Mouse (Mus musculus) hematopoietic stem cell, adult 5-6 weeks (primary cell): ENCODE data around the gene 4930562C15Rik. TPM values are rescaled to one million over a fixed set of nuclear protein-coding genes. Genes with fewer than 3 reads are reported as not detected.

Source experiments
- ATAC-seq, 2 experiments: fragments of 125-278 bp in 1 of 2; replicated peaks in 1 of 2; 2 replicates each; pipeline ENCODE4 v1.8.0; 2016 to 2017; ENCODE audit warnings: inconsistent platforms in 2 of 2, mild to moderate bottlenecking in 2 of 2, moderate number of reproducible peaks in 2 of 2, low read depth in 1 of 2, moderate TSS enrichment in 1 of 2; ENCODE audit not compliant: low FRiP score in 2 of 2, poor library complexity in 2 of 2, severe bottlenecking in 2 of 2, insufficient read depth in 1 of 2, low TSS enrichment in 1 of 2
- total RNA-seq: library from RNA; stranded (forward); fragments of 172-1452, 232-1000 nt; gene quantifications from 2 replicates; pipeline ENCODE4 v1.2.3, GENCODE M21; 2017

Gene 4930562C15Rik
- total RNA-seq, 1 experiment from 2014 or later, result 3.4 TPM

DNA sequence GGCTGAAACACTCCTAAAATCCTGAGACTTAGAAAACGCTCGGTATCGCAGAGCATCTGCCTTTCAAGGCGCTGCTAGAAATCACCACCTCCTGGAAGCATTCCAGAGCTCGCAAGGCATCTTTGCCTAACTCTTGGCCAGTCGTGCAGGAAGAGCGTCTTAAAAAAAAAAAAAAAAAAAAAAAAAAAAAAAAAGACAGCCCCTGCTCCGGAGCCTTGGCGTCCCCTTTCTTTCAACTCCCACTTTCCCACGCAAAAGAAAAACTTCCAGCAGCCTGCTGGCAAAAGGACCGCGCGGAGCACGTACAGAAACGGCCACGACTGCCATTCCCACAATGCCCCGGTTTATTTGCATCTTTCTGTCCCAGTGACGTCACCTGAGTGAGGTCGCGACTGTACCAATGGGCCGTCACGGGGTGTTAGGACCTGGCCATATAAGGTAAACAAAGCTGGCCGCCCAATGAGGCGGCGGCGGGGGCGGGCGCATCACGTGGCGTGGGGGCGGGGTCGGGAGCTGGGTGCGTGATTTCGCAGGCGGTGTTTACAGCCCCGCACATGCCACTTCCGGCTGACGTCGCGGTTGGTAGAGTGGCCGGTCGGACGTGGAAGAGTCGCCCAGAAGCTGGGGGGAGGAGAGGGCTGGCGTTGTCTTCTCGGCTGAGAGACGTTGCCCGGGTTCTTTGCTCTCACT, 45.1 kb downstream of the 4930562C15Rik start, which contains the start of gene Ubald1:
Gene Ubald1, minus strand, starts transcription at position 180 of the 690 bp plus-strand sequence.
- peak; percentile 61 to 68 for ATAC-seq

DNA sequence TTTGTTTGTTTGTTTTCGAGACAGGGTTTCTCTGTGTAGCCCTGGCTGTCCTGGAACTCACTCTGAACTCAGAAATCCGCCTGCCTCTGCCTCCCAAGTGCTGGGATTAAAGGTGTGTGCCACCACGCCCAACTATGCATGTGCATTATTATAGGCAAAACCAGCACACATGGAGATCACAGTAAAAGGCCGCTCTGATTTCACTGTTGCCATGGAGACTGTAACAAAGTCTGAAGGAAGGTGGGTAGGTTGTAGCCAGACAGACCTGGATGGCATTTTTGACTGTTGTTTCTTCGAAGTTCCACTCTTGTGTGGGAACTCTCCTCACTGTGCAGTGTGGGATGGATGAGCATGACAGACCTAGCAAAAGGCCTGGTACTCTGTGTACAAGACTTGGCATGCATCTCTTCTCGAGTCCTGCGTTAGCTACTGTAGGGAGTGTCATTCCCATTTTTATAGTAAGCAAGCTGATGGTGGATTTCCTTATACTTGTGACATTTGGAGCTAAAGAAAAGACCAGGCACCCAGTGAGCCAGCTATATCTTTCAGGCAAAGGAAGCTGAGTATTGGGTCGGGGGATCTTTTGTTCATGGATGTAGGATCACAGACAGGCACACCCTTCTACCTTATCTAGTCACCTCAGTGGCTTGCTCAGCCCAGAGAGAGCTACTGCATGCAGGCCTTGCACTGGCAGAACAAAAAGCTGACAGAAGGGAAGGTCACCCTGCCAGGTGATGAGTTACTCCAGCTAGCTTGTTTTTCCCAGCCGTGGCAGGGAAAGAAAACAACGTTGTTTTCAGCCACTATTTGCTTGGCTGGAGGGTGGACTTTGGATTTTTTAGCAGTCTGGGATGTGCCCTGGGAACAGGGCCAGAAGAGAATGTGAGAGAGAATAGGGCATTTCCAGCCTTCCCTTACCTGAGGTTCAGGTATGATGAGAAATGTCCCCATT, 46.5 kb downstream of the 4930562C15Rik start:
- no peak for ATAC-seq

DNA sequence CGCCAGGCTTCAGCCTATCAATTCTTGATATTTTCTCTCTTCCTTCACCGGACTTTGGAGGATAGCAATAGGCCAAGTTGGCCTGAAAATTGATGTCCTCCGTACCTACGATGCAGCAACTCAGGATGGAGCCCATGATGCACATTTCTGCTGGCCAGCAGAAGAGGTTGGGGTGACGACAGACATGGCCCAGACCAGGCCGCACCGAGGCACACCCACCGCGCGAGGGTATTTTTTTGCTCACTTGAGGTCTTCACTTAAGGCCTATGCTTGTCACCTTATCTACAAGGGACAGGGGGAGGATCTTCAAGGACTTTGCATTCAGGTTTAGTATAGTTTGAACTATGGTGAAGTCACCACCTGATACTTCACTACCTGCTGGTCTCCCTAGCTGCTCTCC, 49.7 kb downstream of the 4930562C15Rik start:
- ATAC-seq, result no peak

DNA sequence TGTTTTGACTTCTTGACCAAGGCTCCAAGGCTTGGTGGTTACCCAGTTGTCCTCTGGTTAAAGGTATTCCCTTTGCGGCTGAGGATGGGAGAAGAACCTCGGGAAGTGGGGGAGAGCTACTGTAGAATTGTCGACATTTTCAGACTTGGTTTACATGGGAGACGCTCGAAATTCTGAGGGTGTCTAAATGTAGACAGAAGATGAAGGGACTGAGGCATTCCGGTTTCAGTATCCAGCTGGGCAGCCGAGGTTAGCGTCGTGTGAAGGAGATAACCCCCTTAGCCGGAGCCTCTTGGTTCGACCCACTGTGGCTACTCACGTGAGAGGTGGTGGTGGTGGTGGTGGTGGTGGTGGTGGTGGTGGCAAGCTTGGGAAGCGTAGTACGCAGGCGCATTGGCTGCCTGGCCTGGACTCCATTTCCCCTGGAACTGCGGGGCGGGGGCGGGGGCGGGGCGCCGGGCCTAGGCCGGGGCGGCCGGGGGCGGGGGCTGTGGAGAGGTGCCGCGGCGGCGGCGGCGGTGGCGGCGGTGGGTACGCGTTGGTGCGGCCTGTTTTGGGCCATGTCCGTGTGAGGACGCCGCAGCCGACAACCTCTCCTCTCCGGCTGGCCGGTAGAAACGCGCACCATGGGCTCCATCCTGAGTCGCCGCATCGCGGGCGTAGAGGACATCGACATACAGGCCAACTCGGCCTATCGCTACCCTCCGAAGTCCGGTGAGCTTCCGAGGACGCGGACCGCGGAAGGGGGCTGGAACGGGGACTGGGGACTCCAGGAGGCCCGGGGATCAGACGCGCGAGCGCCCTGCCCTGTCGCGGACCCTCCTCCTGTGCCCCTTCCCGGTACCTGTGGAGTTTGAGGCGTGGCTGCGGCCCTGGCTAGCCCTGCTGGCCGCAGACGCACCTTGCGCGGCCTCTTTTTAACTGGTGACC, 50.8 kb downstream of the 4930562C15Rik start, which contains the start of gene Mgrn1:
Gene Mgrn1, plus strand, starts transcription at position 490 of the 930 bp plus-strand sequence.
- peak; percentile 61 to 73 for ATAC-seq

DNA sequence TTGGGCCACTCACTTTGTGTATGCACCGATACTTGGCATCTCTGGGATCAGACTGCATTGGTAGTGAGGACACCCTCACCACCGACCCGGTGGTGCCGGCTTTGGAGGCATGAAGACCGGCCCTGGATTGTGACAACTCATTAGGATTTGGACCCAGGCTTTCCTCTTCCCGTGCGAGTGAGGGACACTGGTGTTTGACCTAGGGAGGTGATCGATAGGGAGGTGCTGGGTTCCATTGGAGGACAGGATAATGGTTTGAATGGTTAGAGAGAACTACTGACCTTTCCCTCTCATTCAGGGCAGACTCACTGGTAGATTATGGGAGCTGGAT, 51.4 kb downstream of the 4930562C15Rik start:
- peak in 1 of 2 experiments; percentile 37; a peak in 2 of 4 replicates for ATAC-seq

DNA sequence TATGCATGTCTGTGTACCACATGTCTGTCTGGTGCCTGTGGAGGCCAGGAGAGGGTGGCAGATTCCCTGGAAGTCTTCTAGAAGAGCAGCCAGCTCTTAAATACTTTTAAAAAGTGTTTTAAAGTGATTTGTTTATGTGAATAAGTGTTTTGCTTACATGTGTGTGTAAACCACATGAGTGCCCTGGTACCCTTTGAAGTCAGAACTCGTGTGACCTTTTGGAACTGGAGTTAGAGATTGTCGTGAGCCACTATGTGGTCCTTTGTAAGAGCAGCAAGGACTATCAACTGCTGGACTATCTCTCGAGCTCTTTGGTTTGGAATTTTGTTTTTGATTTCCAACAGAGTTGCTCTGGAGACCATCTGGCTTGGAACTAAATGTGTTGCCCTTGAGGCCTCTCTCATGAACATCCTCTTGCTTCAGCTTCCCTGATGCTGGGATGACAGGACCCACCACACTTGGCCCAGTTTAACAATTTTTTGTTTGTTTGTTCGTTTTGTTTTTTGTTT, 55.0 kb downstream of the 4930562C15Rik start:
- ATAC-seq, result no peak

DNA sequence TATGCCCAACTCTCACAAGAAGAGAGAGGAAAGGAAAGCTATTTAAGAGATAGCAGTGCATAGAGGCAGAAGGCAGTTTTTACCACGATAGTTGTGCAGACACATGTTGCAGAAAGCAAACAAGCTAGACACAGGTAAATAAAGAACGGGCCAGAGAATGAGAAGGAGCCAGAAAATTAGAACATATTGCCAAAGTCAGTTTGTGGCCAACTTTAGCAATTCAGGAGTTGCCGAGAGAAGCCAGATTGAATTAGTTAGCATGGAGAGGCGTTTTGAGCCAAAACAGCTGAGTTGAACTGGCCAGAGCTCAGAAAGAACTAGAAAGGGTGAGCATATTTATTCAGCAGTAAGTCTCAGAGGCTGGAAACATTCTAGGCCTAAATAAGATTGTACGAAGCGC, 57.0 kb downstream of the 4930562C15Rik start:
- ATAC-seq, result no peak

DNA sequence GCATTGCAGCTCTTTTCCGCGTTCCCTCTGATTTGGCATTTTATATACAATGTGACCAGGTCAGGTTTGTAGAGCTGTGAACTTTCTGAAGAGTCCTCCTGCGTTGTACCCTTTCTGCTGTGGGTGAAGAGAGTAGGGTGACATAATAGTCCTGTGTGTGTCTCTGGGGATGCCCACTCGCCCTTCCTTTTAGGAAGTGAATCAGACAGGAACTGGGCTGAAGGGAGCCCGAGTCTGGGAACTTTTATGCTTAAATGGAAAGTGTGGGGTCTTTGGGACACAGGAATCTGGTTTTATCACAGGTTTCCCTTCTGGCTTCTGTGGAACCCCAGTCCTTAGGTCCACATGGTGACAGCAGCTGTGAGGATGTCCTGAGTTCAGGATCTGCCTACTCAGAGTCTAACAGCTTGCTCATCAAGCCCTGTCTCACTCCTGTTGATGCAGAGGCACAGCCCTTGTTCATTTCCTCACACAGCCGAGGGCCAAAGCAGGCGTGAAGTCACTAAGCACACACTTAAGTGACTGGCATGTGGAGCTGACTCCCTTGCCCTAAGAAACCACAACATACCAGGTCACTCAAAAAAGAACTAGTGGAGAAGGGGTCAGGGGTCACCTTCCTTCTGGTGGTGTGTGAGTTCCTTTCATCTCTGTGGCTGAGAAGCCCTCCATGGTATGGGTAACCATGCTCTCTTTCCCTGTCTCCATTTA, 59.1 kb downstream of the 4930562C15Rik start:
- no peak for ATAC-seq

DNA sequence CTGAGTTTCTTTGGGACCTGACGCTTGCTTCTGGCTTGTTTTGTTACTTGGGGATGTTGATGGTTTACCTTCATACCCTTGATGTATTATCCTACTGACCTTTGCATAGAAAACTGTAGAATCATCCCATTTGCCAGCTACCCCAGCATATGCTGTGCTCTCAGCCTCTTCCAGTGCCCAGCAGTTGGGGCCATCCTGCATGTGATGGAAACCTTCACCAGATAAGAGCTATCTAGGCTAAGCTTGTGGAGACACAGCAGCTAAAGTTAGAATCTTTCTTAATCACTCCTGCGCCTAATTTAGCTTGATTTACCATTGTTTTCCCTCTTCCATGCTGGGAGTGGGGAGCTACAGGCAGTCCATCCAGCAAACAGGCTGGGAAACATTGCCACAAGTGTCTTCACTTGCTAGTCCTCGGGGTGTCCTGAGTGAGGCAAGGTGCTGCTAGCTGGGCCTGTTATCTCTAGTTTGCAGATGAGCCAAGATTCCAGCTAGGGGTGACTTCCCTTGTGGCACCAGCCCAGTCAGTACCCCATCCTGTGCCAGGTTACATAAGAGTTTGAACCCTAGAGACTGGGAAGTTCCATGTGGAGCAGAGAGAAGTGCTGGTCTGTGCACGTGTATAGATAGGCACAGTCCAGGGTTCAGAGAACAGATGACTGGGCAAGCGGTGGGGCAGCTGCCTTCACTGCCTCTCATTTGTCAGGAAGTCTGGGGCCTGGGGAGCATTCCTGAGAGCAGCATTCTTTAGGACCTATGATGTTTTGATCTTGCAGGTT, 61.2 kb downstream of the 4930562C15Rik start:
- peak in 1 of 2 experiments; percentile 55; a peak in 2 of 4 replicates for ATAC-seq

DNA sequence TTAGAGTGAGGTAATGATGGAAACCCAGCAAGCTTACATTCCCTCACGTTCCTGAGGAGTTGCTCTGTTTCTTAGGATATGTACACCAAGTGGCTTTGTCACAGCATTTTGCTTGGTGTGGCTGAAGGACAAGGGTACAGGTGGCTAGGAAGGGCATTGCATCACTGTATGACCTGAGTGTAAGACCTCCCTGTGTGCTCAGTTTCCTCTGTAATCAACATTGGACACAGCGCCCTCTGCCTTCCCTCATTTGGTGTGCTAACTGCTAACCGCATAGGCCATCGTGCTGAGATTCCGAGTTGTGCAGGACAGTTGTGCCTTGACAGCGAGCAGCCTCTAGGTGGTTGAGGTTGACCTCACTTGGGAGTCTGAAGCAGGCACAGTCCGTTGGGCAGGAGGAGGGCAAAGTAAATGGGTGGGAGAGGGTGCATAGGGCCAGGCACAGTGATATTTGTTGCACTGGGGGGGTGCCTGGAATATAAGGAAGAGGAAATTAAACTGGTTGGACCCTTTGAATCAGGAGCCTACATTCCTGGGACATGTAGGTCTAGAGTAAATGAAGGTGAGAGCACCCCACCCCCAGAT, 62.0 kb downstream of the 4930562C15Rik start:
- ATAC-seq, result no peak

DNA sequence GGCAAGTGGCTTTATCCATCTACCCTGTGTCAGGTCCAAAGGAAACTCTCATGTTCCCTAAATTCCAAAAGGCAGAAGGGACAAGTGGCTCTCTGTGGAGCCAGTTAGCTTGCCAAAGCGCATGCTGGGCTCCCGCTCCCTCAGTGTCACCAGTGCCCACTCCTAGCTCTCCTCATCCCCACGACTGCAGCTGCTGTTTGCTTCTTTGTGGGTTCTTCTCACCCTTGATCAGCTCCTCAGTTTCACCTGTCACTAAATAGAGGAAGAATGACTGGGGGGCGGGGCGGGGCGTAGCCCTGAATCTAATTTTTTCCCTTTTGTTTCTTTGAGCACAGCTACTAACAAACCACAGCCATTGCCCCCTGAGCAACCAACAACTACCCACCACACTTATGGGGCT, 63.7 kb downstream of the 4930562C15Rik start:
- ATAC-seq, result no peak

DNA sequence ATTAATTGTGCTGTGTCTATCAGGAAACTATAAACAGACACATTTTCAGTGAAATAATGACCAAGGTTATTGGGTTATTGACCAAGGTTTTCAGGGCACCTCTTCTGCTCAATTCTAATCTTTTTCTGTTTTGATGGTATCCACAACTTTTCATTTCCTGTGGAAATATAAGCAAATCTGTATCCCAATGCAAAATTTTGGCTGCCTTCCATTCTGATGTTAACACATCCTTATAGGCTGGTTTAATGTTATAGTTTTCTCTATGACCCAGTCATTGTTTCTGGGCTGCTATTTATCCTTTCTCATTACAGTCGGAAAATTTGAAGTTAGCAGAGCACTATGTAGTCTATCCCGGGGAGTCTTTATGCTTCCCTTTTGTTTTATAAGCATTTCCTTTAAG, 64.5 kb downstream of the 4930562C15Rik start:
- ATAC-seq, result no peak

DNA sequence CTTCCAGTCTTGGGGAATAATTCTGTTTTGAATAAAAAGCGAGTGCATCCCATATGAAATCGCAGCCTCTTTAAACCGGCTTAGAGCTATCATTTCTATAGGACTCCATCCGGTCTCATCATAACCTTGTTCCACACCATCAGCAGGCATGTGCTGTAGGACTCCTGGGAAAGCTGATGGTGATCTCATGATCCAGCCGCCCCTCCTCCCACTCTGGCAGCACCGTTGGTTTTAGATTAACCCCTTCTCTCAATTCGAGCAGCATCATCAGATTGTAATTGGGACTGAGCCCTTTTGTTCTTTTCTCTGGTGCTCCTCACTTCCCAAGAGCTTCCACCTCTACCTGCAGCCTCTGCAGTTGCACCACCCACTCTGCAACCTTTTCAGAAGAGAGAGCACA, 66.0 kb downstream of the 4930562C15Rik start:
- ATAC-seq, result no peak

DNA sequence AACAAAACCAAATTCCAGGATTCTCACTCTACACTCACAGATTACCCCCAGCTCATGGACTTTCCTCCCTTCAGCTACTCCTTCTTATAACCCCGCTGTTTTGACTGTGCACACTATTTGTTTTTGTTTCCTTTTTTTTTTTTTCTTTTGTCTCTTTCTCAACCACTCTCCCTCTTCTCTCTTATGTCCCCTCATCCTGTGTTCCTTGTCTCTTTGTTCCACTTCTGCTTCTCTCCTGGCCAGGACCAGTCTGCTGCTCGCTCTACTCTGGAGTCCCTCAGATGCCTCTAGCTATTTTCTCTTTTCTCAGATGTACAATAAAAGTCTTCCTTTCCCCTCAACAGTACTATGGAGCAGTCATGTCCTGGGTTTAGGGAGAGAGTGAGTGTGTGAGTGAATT, 67.2 kb downstream of the 4930562C15Rik start:
- ATAC-seq, result no peak

DNA sequence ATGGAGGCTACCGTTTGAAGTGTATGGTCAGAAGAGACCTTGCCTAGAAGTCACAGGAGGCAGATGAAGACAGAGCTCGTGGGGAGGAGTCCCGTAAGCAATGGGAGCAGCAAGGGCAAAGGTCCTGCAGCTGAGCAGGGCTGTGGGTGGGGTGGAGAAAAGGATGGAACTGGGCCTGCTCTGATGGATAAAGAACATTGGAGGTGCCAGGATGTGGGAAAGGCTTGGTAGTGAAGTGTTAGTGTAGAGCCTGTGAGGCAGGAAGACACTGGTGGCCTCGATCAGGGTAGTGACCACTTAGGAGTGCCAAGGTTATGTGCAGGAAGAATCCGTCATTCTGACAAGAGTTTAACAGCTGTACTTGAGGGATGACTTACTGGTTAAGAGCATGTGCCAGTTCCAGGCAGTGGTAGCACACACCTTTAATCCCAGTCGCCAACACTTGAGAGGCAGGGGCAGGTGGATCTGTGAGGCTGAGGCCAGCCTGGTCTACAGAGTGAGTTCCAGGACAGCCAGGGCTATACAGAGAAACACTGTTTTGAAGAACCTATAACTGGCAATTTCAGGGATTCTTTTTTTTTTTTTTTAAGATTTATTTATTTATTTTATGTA, 68.4 kb downstream of the 4930562C15Rik start:
- no peak for ATAC-seq
